11 mouse cellular contexts compared by ENCODE assay signal in genomic region chr12:100123476-100123875, GRCm38 (mm10). TPM values are rescaled to one million over a fixed set of nuclear protein-coding genes. Genes with fewer than 3 reads are reported as not detected.
A peak's percentile ranks its signal among the peaks of the same experiment; 100 is the strongest.
DNase-seq lines count a peak whose midpoint lies in the region; ATAC-seq and TF ChIP-seq lines count a peak whose summit lies in the region.
"Had no signal": no experiment of that assay in that cellular context is flagged by ENCODE, and none has a peak within 500 bp of the region (broad histone marks: within the 10 kb centered on the region; RNA-seq: fewer than 3 reads in every experiment).

No protein-coding gene starts in this region.

- no peak overlapping the region for H3K4me3 ChIP-seq in cerebellum, adult 2 months (replicated peaks; ENCODE audit: insufficient read depth, low read depth, low read length)
- no peak overlapping the region for H3K4me3 ChIP-seq in stomach, postnatal 0 days (ENCODE audit: low read depth, low read length)
- H3K4me3 ChIP-seq in embryonic facial prominence, embryonic 10.5 days = no peak overlapping the region
- H3K4me3 ChIP-seq: erythroblast, embryonic 14.5 days; limb, embryonic 15.5 days had no signal

- no peaks in the 10 kb centered on the region for H3K9me3 ChIP-seq in stomach, postnatal 0 days (ENCODE audit: control insufficient read depth, low read length)
- no peaks in the 10 kb centered on the region for H3K9me3 ChIP-seq in embryonic facial prominence, embryonic 10.5 days
- H3K9me3 ChIP-seq: limb, embryonic 15.5 days had no signal

- no peak for TF ChIP-seq CTCF in cerebellum, adult 2 months (IDR thresholded peaks at IDR 0.05; ENCODE audit: borderline replicate concordance, insufficient read depth, low read depth, low read length)
- no peak for TF ChIP-seq CTCF in stomach, postnatal 0 days (IDR thresholded peaks at IDR 0.05; ENCODE audit: low read depth)

- TF ChIP-seq EP300 in stomach, postnatal 0 days (optimal IDR thresholded peaks at IDR 0.05) = no peak

- TF ChIP-seq POLR2A in cerebellum, adult 2 months (IDR thresholded peaks at IDR 0.05; ENCODE audit: borderline replicate concordance, insufficient read depth, low read length) = no peak

- 16% methylated on average over 9 of the region's 9 CpGs for WGBS in cerebellum, adult 2 months
- 61% methylated on average over 9 of the region's 9 CpGs for WGBS in stomach, postnatal 0 days
- 90% methylated on average over 9 of the region's 9 CpGs for WGBS in embryonic facial prominence, embryonic 10.5 days

- no peak overlapping the region for H3K4me2 ChIP-seq in stomach, postnatal 0 days (replicated peaks; ENCODE audit: low read depth)
- H3K4me2 ChIP-seq: limb, embryonic 15.5 days had no signal

- H3K9ac ChIP-seq in stomach, postnatal 0 days (ENCODE audit: low read length) = no peak overlapping the region
- H3K9ac ChIP-seq: limb, embryonic 15.5 days had no signal

- peak in 1 of 2 experiments; percentile 48 for DNase-seq in cerebellum, adult 2 months
- no peak for DNase-seq in cerebellum, adult 9-10 months
- DNase-seq in right cerebral cortex, adult 18-20 months = peak; percentile 88
- DNase-seq in right cerebral cortex, postnatal 4 days = no peak
- DNase-seq in left cerebral cortex, adult 11 months (ENCODE audit: low spot score) = peak; percentile 71
- no peak for DNase-seq in stomach, postnatal 0 days (ENCODE audit: low spot score)
- no peak for DNase-seq in embryonic facial prominence, embryonic 10.5 days (ENCODE audit: low spot score)

- H3K4me1 ChIP-seq in cerebellum, adult 2 months (ENCODE audit: control insufficient read depth, insufficient read depth, low read length) = peaks cover 32% of the 10 kb centered on the region
- H3K4me1 ChIP-seq in stomach, postnatal 0 days (replicated peaks; ENCODE audit: control insufficient read depth, insufficient read depth) = no peaks in the 10 kb centered on the region
- H3K4me1 ChIP-seq in embryonic facial prominence, embryonic 10.5 days = no peaks in the 10 kb centered on the region

- H3K27me3 ChIP-seq in cerebellum, adult 2 months (ENCODE audit: control insufficient read depth, insufficient read depth, low read length) = no peaks in the 10 kb centered on the region
- no peaks in the 10 kb centered on the region for H3K27me3 ChIP-seq in stomach, postnatal 0 days (ENCODE audit: control insufficient read depth, insufficient read depth, low read length)
- H3K27me3 ChIP-seq in embryonic facial prominence, embryonic 10.5 days (replicated peaks; ENCODE audit: low read depth, poor library complexity, severe bottlenecking) = no peaks in the 10 kb centered on the region
- H3K27me3 ChIP-seq: limb, embryonic 15.5 days had no signal

- peak overlapping the region; percentile 68 for H3K27ac ChIP-seq in cerebellum, adult 2 months (ENCODE audit: insufficient read depth, low read length)
- H3K27ac ChIP-seq in stomach, postnatal 0 days (replicated peaks) = peak overlapping the region; percentile 76
- H3K27ac ChIP-seq in embryonic facial prominence, embryonic 10.5 days (replicated peaks) = no peak overlapping the region
- H3K27ac ChIP-seq: limb, embryonic 15.5 days had no signal

- ATAC-seq in stomach, postnatal 0 days (ENCODE audit: low FRiP score, low TSS enrichment) = no peak
- ATAC-seq in megakaryocyte-erythroid progenitor cell, adult 5-6 weeks (replicated peaks; ENCODE audit: low FRiP score, low TSS enrichment, poor library complexity, severe bottlenecking) = no peak
- ATAC-seq: intestine, postnatal 0 days had no signal

- H3K36me3 ChIP-seq in stomach, postnatal 0 days (ENCODE audit: control insufficient read depth, insufficient read depth, low read length) = peaks cover 47% of the 10 kb centered on the region
- H3K36me3 ChIP-seq in embryonic facial prominence, embryonic 10.5 days (replicated peaks) = peaks cover 100% of the 10 kb centered on the region

RNA-seq across cellular contexts. Expression of gene Psmc1, which starts 13.5 kb away (rescaled TPM):
- polyA plus RNA-seq in cerebellum, adult 2 months (2012; rRNA removed) = 163 and 177 TPM in 2 replicates
- 176 and 186 TPM in 2 replicates for polyA plus RNA-seq in stomach, postnatal 0 days (2015; fragmentation: Nextera tagmentation; extraction: Ambion mirVana)
- total RNA-seq in megakaryocyte-erythroid progenitor cell, adult 5-6 weeks (2014; fragmentation: Nextera tagmentation) = 198 and 227 TPM in 2 replicates
- total RNA-seq in megakaryocyte-erythroid progenitor cell, adult 5-6 weeks (2017) = 293 and 383 TPM in 2 replicates
- 392 and 405 TPM in 2 replicates for polyA plus RNA-seq in embryonic facial prominence, embryonic 10.5 days (2016; fragmentation: Nextera tagmentation; extraction: Ambion mirVana)

RNA-seq across cellular contexts. Expression of gene Nrde2, which starts 36.0 kb away (rescaled TPM):
- polyA plus RNA-seq in cerebellum, adult 2 months (2012; rRNA removed) = 14.8 and 16.9 TPM in 2 replicates
- 5.9 and 6.9 TPM in 2 replicates for polyA plus RNA-seq in stomach, postnatal 0 days (2015; fragmentation: Nextera tagmentation; extraction: Ambion mirVana)
- 10.4 and 14.9 TPM in 2 replicates for total RNA-seq in megakaryocyte-erythroid progenitor cell, adult 5-6 weeks (2014; fragmentation: Nextera tagmentation)
- total RNA-seq in megakaryocyte-erythroid progenitor cell, adult 5-6 weeks (2017) = 34.5 and 36.1 TPM in 2 replicates
- polyA plus RNA-seq in embryonic facial prominence, embryonic 10.5 days (2016; fragmentation: Nextera tagmentation; extraction: Ambion mirVana) = 16.0 and 16.2 TPM in 2 replicates

Comparison
In these comparisons a context has a peak if more than half of its experiments do, and no peak if none do; other contexts are left out.
1. DNase-seq: peak in right cerebral cortex, adult 18-20 months (single experiment) and left cerebral cortex, adult 11 months (single experiment); none in cerebellum, adult 9-10 months (single experiment), right cerebral cortex, postnatal 4 days (single experiment), stomach, postnatal 0 days (single experiment) and embryonic facial prominence, embryonic 10.5 days (single experiment).